Mouse (Mus musculus) liver, embryonic 13.5 days (tissue): ENCODE results near the gene Nupl1. TPM values are rescaled to one million over a fixed set of nuclear protein-coding genes. Genes with fewer than 3 reads are reported as not detected.

Experiments used
- ATAC-seq: fragments of 200-750 bp; cut with Nextera tagmentation; 2 replicates; pipeline ENCODE4 v1.8.0; 2017; ENCODE audit warnings: low read depth, mild to moderate bottlenecking, moderate number of reproducible peaks, moderate library complexity
- DNase-seq: peaks from one replicate; pipeline ENCODE4 v3.0.0; 2022
- H3K27ac ChIP-seq: fragments of 300-500 bp; sonication (generic); 2 replicates; pipeline ENCODE4 v1.5.1; 2015; ENCODE audit warnings: moderate library complexity, mild to moderate bottlenecking, inconsistent platforms
- H3K27me3 ChIP-seq: fragments of 300-500 bp; sonication (generic); 2 replicates; pipeline ENCODE4 v1.6.1; 2015; ENCODE audit warnings: mild to moderate bottlenecking, inconsistent platforms
- H3K36me3 ChIP-seq: fragments of 300-500 bp; sonication (generic); 2 replicates; pipeline ENCODE4 v1.6.1; 2015; ENCODE audit warnings: mild to moderate bottlenecking, inconsistent platforms
- H3K4me1 ChIP-seq: fragments of 300-500 bp; sonication (generic); replicated peaks from 2 replicates; pipeline ENCODE4 v1.6.1; 2015; ENCODE audit warnings: inconsistent platforms
- H3K4me2 ChIP-seq: fragments of 300-500 bp; sonication (generic); 2 replicates; pipeline ENCODE4 v1.6.1; 2015; ENCODE audit warnings: inconsistent platforms, mild to moderate bottlenecking, moderate library complexity
- H3K4me3 ChIP-seq: fragments of 300-500 bp; sonication (generic); replicated peaks from 2 replicates; pipeline ENCODE4 v1.5.1; 2015; ENCODE audit warnings: mild to moderate bottlenecking, inconsistent platforms
- H3K9ac ChIP-seq: fragments of 300-500 bp; sonication (generic); 2 replicates; pipeline ENCODE4 v1.6.1; 2015; ENCODE audit warnings: mild to moderate bottlenecking, inconsistent platforms
- H3K9me3 ChIP-seq: fragments of 300-500 bp; sonication (generic); replicated peaks from 2 replicates; pipeline ENCODE4 v1.6.1; 2016; ENCODE audit warnings: inconsistent platforms
- WGBS: fragments of 180-500 bp; shearing (Covaris S2); methylation state at CpG from one replicate; pipeline ENCODE4 v1.1.7; 2015; ENCODE audit not compliant: insufficient replicate concordance; 5-methylcytosine and 5-hydroxymethylcytosine counted together
- polyA plus RNA-seq: library from polyadenylated mRNA; unstranded; fragments of >200 nt; fragmentation: Nextera tagmentation; extraction: Ambion mirVana; gene quantifications from 2 replicates; pipeline ENCODE4 v1.2.1, GENCODE M21; 2015

Nupl1 gene
- polyA plus RNA-seq, 1 experiment from 2014 or later, result not detected

- peak overlapping the region; percentile 80 for H3K4me2 ChIP-seq
- H3K4me3 ChIP-seq, result peak overlapping the region; percentile 64
- no peak overlapping the region for H3K9ac ChIP-seq
- H3K27me3 ChIP-seq, result peaks cover 44% of the 10 kb centered on the region
- WGBS, result 4% methylated on average over 2 of the region's 2 CpGs
- DNase-seq, result no peak
- H3K4me1 ChIP-seq, result peaks cover 35% of the 10 kb centered on the region
- ATAC-seq, result 0 out of 2 replicates have a peak, but pooled peaks have one; percentile 24
- H3K27ac ChIP-seq, result no peak overlapping the region
- H3K9me3 ChIP-seq, result no peaks in the 10 kb centered on the region
- H3K36me3 ChIP-seq, result no peaks in the 10 kb centered on the region
Measured at GRCm38 (mm10) chr14:60178571-60178955, 72.7 kb downstream of the Nupl1 start.

GRCm38 (mm10) chr14:60177614-60178570 is 73.3 kb downstream of the Nupl1 start:
- peak overlapping the region; percentile 64 for H3K4me3 ChIP-seq
- WGBS, result 5% methylated on average over 37 of the region's 37 CpGs
- H3K9me3 ChIP-seq, result no peaks in the 10 kb centered on the region
- H3K27ac ChIP-seq, result peak overlapping the region; percentile 71
- peak overlapping the region; percentile 80 for H3K4me2 ChIP-seq
- H3K36me3 ChIP-seq, result no peaks in the 10 kb centered on the region
- peaks cover 35% of the 10 kb centered on the region for H3K4me1 ChIP-seq
- DNase-seq (peak; percentile 8), ATAC-seq (peak; percentile 50)
- peak overlapping the region; percentile 63 for H3K9ac ChIP-seq
- peaks cover 44% of the 10 kb centered on the region for H3K27me3 ChIP-seq

- ATAC-seq, result peak; percentile 71
- WGBS, result under 1% methylated on average over 79 of the region's 84 CpGs
- Histone ChIP-seq H3K4me2 (peak overlapping the region; percentile 80), H3K27me3 (peaks cover 44% of the 10 kb centered on the region), H3K9me3 (no peaks in the 10 kb centered on the region), H3K4me1 (peaks cover 35% of the 10 kb centered on the region), H3K27ac (peak overlapping the region; percentile 71), H3K36me3 (no peaks in the 10 kb centered on the region), H3K4me3 (peak overlapping the region; percentile 64), H3K9ac (peak overlapping the region; percentile 63)
- DNase-seq, result peak; percentile 5
Measured at GRCm38 (mm10) chr14:60176891-60177613, 74.2 kb downstream of the Nupl1 start.

- ATAC-seq, result peak; percentile 25
- H3K9ac ChIP-seq, result peak overlapping the region; percentile 63; the same call in 1 of the 2 replicates
- H3K27me3 ChIP-seq, result peaks cover 44% of the 10 kb centered on the region
- DNase-seq, result peak; percentile 5
- peak overlapping the region; percentile 80 for H3K4me2 ChIP-seq
- H3K27ac ChIP-seq, result peak overlapping the region; percentile 61; the same call in 1 of the 2 replicates
- no peaks in the 10 kb centered on the region for H3K36me3 ChIP-seq
- WGBS, result 21% methylated on average over 9 of the region's 9 CpGs
- no peaks in the 10 kb centered on the region for H3K9me3 ChIP-seq
- peaks cover 35% of the 10 kb centered on the region for H3K4me1 ChIP-seq
- peak overlapping the region; percentile 64 for H3K4me3 ChIP-seq
Measured at GRCm38 (mm10) chr14:60176469-60176890, 74.8 kb downstream of the Nupl1 start.

GRCm38 (mm10) chr14:60172286-60173055 is 78.8 kb downstream of the Nupl1 start:
- Histone ChIP-seq H3K4me1 (peaks cover 13% of the 10 kb centered on the region), H3K9me3 (no peaks in the 10 kb centered on the region), H3K27ac (no peak overlapping the region), H3K4me3 (no peak overlapping the region), H3K4me2 (no peak overlapping the region), H3K36me3 (no peaks in the 10 kb centered on the region), H3K9ac (no peak overlapping the region), H3K27me3 (peaks cover 27% of the 10 kb centered on the region)
- ATAC-seq (no peak), DNase-seq (no peak)
- 58% methylated on average over 12 of the region's 12 CpGs for WGBS

GRCm38 (mm10) chr14:60170845-60171610 is 80.2 kb downstream of the Nupl1 start:
- Histone ChIP-seq H3K27me3 (peaks cover 13% of the 10 kb centered on the region), H3K36me3 (no peaks in the 10 kb centered on the region), H3K4me3 (no peak overlapping the region), H3K9ac (no peak overlapping the region), H3K27ac (no peak overlapping the region), H3K4me1 (peaks cover 1% of the 10 kb centered on the region; the same call in 1 of the 2 replicates), H3K9me3 (no peaks in the 10 kb centered on the region), H3K4me2 (no peak overlapping the region)
- ATAC-seq (no peak), DNase-seq (no peak)
- 71% methylated on average over 16 of the region's 16 CpGs for WGBS

GRCm38 (mm10) chr14:60163367-60163766 is 87.9 kb downstream of the Nupl1 start:
- no peaks in the 10 kb centered on the region for H3K27me3 ChIP-seq
- H3K4me1 ChIP-seq, result no peaks in the 10 kb centered on the region
- no peak overlapping the region for H3K4me2 ChIP-seq
- H3K9me3 ChIP-seq, result no peaks in the 10 kb centered on the region
- no peak overlapping the region for H3K27ac ChIP-seq
- no peak overlapping the region for H3K4me3 ChIP-seq
- H3K9ac ChIP-seq, result no peak overlapping the region
- H3K36me3 ChIP-seq, result no peaks in the 10 kb centered on the region
- no peak for ATAC-seq
- DNase-seq, result no peak
- 56% methylated on average over 3 of the region's 3 CpGs for WGBS

- DNase-seq (no peak), ATAC-seq (no peak)
- H3K4me3 ChIP-seq, result no peak overlapping the region
- H3K4me2 ChIP-seq, result no peak overlapping the region
- no peaks in the 10 kb centered on the region for H3K36me3 ChIP-seq
- no peaks in the 10 kb centered on the region for H3K4me1 ChIP-seq
- H3K27me3 ChIP-seq, result no peaks in the 10 kb centered on the region
- no peak overlapping the region for H3K9ac ChIP-seq
- WGBS, result 65% methylated on average over 11 of the region's 11 CpGs
- no peak overlapping the region for H3K27ac ChIP-seq
- no peaks in the 10 kb centered on the region for H3K9me3 ChIP-seq
Measured at GRCm38 (mm10) chr14:60152373-60152772, 98.9 kb downstream of the Nupl1 start.

- 42% methylated on average over 3 of the region's 3 CpGs for WGBS
Measured at GRCm38 (mm10) chr14:60148893-60149292, 102.3 kb downstream of the Nupl1 start.

GRCm38 (mm10) chr14:60143234-60143633 is 108.0 kb downstream of the Nupl1 start:
- ATAC-seq (no peak), DNase-seq (no peak)
- H3K9me3 ChIP-seq, result no peaks in the 10 kb centered on the region
- no peak overlapping the region for H3K4me3 ChIP-seq
- no peaks in the 10 kb centered on the region for H3K4me1 ChIP-seq
- H3K4me2 ChIP-seq, result no peak overlapping the region
- H3K36me3 ChIP-seq, result no peaks in the 10 kb centered on the region
- no peaks in the 10 kb centered on the region for H3K27me3 ChIP-seq
- no peak overlapping the region for H3K9ac ChIP-seq
- 76% methylated on average over 10 of the region's 10 CpGs for WGBS
- no peak overlapping the region for H3K27ac ChIP-seq

More at GRCm38 (mm10) chr14:60148893-60149292, 102.3 kb downstream of the Nupl1 start:
- H3K9me3 ChIP-seq, result no peaks in the 10 kb centered on the region
- no peak overlapping the region for H3K9ac ChIP-seq
- no peaks in the 10 kb centered on the region for H3K27me3 ChIP-seq
- ATAC-seq (no peak), DNase-seq (no peak)
- H3K27ac ChIP-seq, result no peak overlapping the region
- H3K4me3 ChIP-seq, result no peak overlapping the region
- no peaks in the 10 kb centered on the region for H3K36me3 ChIP-seq
- H3K4me2 ChIP-seq, result no peak overlapping the region
- H3K4me1 ChIP-seq, result no peaks in the 10 kb centered on the region
